Mouse (Mus musculus): Measurements from ENCODE around the gene Hfe2. TPM values are rescaled to one million over a fixed set of nuclear protein-coding genes. Genes with fewer than 3 reads are reported as not detected.
A peak's percentile ranks its signal among the peaks of the same experiment; 100 is the strongest.

The Hfe2 gene
- polyA plus RNA-seq, 1 experiment from 2014 or later: 0.10 TPM

DNA sequence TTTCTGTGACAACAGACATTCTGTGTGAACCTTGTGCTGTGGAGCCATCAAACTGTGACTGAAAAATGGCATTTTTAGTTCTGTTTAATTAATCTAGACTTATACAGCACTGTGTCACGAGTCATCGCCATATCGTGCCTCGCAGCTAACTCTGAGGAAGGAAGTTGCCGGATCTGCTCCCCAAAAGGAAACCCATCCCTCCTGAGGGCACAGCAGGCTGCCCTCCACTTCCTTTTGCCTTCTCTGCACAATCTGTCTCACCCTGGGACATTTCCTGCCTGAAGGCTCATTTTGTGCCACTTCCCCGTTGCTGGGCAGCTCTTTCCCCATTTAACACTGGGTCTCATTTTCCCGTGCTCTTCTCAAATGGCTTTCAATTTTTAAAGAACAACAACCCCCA, 39.7 kb downstream of the Hfe2 start:
- H3K9ac ChIP-seq (ENCODE audit: low read length): no peak overlapping the region
- H3K4me3 ChIP-seq (ENCODE audit: low read depth, low read length): no peak overlapping the region
- TF ChIP-seq EP300 (optimal IDR thresholded peaks at IDR 0.05): no peak
- TF ChIP-seq CTCF (IDR thresholded peaks at IDR 0.05; ENCODE audit: low read depth): no peak
- no peak overlapping the region for H3K4me2 ChIP-seq (replicated peaks; ENCODE audit: low read depth)
- H3K4me1 ChIP-seq (replicated peaks; ENCODE audit: control insufficient read depth, insufficient read depth): 0 out of 2 replicates have a peak, but pooled peaks cover 3% of the 10 kb centered on the region
- no peaks in the 10 kb centered on the region for H3K27me3 ChIP-seq (ENCODE audit: control insufficient read depth, insufficient read depth, low read length)
- peaks cover 18% of the 10 kb centered on the region for H3K36me3 ChIP-seq (ENCODE audit: control insufficient read depth, insufficient read depth, low read length)
- H3K27ac ChIP-seq (replicated peaks): peak overlapping the region; percentile 87
- no peaks in the 10 kb centered on the region for H3K9me3 ChIP-seq (ENCODE audit: control insufficient read depth, low read length)
- WGBS: 34% methylated on average over 7 of the region's 7 CpGs
- peak; percentile 20 for DNase-seq (ENCODE audit: low spot score)
- ATAC-seq (ENCODE audit: low FRiP score, low TSS enrichment): no peak

GRCm38 (mm10) chr3:96565105-96565504, 40.1 kb downstream of the Hfe2 start:
- Histone ChIP-seq H3K9me3 (ENCODE audit: control insufficient read depth, low read length) (no peaks in the 10 kb centered on the region), H3K27ac (replicated peaks) (peak overlapping the region; percentile 87), H3K36me3 (ENCODE audit: control insufficient read depth, insufficient read depth, low read length) (peaks cover 13% of the 10 kb centered on the region), H3K4me3 (ENCODE audit: low read depth, low read length) (no peak overlapping the region), H3K4me1 (replicated peaks; ENCODE audit: control insufficient read depth, insufficient read depth) (peaks cover 3% of the 10 kb centered on the region; the same call in 1 of the 2 replicates), H3K9ac (ENCODE audit: low read length) (no peak overlapping the region), H3K4me2 (replicated peaks; ENCODE audit: low read depth) (no peak overlapping the region), H3K27me3 (ENCODE audit: control insufficient read depth, insufficient read depth, low read length) (no peaks in the 10 kb centered on the region)
- WGBS: 90% methylated on average over 2 of the region's 3 CpGs
- DNase-seq (ENCODE audit: low spot score) (no peak), ATAC-seq (ENCODE audit: low FRiP score, low TSS enrichment) (no peak)
- no peak for TF ChIP-seq CTCF (IDR thresholded peaks at IDR 0.05; ENCODE audit: low read depth)
- no peak for TF ChIP-seq EP300 (optimal IDR thresholded peaks at IDR 0.05)

DNA sequence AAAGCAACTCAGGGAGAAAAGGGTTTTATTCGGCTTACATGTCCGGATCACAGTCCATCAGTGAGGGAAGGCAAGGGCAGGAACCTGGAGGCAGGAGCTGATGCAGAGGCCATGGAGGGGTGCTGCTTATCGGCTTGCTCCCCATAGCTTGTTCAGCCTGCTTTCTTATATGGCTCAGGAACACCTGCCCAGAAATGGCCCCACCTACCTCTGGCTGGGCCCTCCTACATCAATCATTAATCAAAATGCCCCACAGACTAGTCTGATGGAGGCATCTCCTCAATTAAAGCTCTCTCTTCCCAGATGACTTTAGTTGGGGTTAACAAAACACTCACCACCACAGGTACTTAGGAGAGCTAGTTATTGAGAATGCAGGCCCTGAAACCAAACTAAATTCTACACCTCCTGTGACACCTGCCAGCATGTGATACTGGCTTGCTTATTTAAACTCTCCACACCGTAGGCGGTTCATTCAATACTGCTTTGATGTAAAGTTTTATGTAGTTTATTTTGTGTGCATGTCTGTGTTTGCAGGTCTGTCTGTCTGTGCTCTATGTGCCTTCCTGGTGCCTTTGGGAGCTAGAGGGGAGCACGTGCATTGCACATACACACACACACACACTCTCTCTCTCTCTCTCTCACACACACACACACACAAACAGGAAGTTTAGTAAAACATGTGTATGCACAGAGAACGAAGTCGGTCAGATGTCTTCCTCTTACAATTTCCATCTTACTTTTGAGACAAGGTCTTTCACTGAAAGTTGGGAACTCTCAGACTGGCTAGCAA, 41.9 kb downstream of the Hfe2 start:
- peak overlapping the region; percentile 40 for H3K27ac ChIP-seq (replicated peaks)
- TF ChIP-seq CTCF (IDR thresholded peaks at IDR 0.05; ENCODE audit: low read depth) (no peak), EP300 (optimal IDR thresholded peaks at IDR 0.05) (no peak)
- H3K27me3 ChIP-seq (ENCODE audit: control insufficient read depth, insufficient read depth, low read length): no peaks in the 10 kb centered on the region
- DNase-seq (ENCODE audit: low spot score): peak; percentile 51
- H3K4me1 ChIP-seq (replicated peaks; ENCODE audit: control insufficient read depth, insufficient read depth): peaks cover 3% of the 10 kb centered on the region; the same call in 1 of the 2 replicates
- H3K9me3 ChIP-seq (ENCODE audit: control insufficient read depth, low read length): no peaks in the 10 kb centered on the region
- 68% methylated on average over 8 of the region's 8 CpGs for WGBS
- no peak for ATAC-seq (ENCODE audit: low FRiP score, low TSS enrichment)
- no peak overlapping the region for H3K9ac ChIP-seq (ENCODE audit: low read length)
- no peak overlapping the region for H3K4me2 ChIP-seq (replicated peaks; ENCODE audit: low read depth)
- H3K36me3 ChIP-seq (ENCODE audit: control insufficient read depth, insufficient read depth, low read length): no peaks in the 10 kb centered on the region
- no peak overlapping the region for H3K4me3 ChIP-seq (ENCODE audit: low read depth, low read length)

DNA sequence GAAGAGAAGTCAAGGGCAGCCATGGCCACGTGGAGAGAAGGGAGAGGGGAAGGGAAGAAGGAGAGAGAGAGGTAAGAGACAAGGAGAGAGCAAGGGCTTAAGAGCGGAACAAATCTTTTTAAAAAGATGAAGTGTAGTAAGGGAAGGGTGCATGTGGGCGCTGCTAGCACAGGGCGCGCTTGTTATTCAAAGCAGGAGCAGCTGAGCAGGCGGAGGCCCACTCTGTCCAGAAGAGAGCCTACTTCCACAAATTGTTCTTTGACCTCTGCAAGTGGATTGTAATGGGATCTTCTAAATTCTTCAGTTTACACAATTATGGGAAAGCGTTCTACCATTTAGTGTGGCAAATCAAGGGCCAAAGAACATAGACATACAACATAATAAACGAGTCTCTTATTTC, 43.6 kb downstream of the Hfe2 start:
- H3K36me3 ChIP-seq (ENCODE audit: control insufficient read depth, insufficient read depth, low read length): no peaks in the 10 kb centered on the region
- H3K9me3 ChIP-seq (ENCODE audit: control insufficient read depth, low read length): no peaks in the 10 kb centered on the region
- no peak overlapping the region for H3K9ac ChIP-seq (ENCODE audit: low read length)
- no peak overlapping the region for H3K4me2 ChIP-seq (replicated peaks; ENCODE audit: low read depth)
- H3K27ac ChIP-seq (replicated peaks): 0 out of 2 replicates have a peak overlapping the region, but pooled peaks have one; percentile 4
- TF ChIP-seq CTCF (IDR thresholded peaks at IDR 0.05; ENCODE audit: low read depth) (no peak), EP300 (optimal IDR thresholded peaks at IDR 0.05) (no peak)
- no peaks in the 10 kb centered on the region for H3K27me3 ChIP-seq (ENCODE audit: control insufficient read depth, insufficient read depth, low read length)
- DNase-seq (ENCODE audit: low spot score) (no peak), ATAC-seq (ENCODE audit: low FRiP score, low TSS enrichment) (no peak)
- 82% methylated on average over 8 of the region's 8 CpGs for WGBS
- no peak overlapping the region for H3K4me3 ChIP-seq (ENCODE audit: low read depth, low read length)
- peaks cover 3% of the 10 kb centered on the region; the same call in 1 of the 2 replicates for H3K4me1 ChIP-seq (replicated peaks; ENCODE audit: control insufficient read depth, insufficient read depth)

- TF ChIP-seq CTCF (IDR thresholded peaks at IDR 0.05; ENCODE audit: low read depth): no peak
- TF ChIP-seq EP300 (optimal IDR thresholded peaks at IDR 0.05): no peak
- no peaks in the 10 kb centered on the region for H3K27me3 ChIP-seq (ENCODE audit: control insufficient read depth, insufficient read depth, low read length)
- H3K27ac ChIP-seq (replicated peaks): 0 out of 2 replicates have a peak overlapping the region, but pooled peaks have one; percentile 8
- H3K4me3 ChIP-seq (ENCODE audit: low read depth, low read length): no peak overlapping the region
- 93% methylated on average over 13 of the region's 13 CpGs for WGBS
- ATAC-seq (ENCODE audit: low FRiP score, low TSS enrichment): no peak
- DNase-seq (ENCODE audit: low spot score): no peak
- no peaks in the 10 kb centered on the region for H3K36me3 ChIP-seq (ENCODE audit: control insufficient read depth, insufficient read depth, low read length)
- no peak overlapping the region for H3K4me2 ChIP-seq (replicated peaks; ENCODE audit: low read depth)
- H3K4me1 ChIP-seq (replicated peaks; ENCODE audit: control insufficient read depth, insufficient read depth): peaks cover 7% of the 10 kb centered on the region
- no peaks in the 10 kb centered on the region for H3K9me3 ChIP-seq (ENCODE audit: control insufficient read depth, low read length)
- no peak overlapping the region for H3K9ac ChIP-seq (ENCODE audit: low read length)
Observed at GRCm38 (mm10) chr3:96569506-96569905, 44.5 kb downstream of the Hfe2 start.

DNA sequence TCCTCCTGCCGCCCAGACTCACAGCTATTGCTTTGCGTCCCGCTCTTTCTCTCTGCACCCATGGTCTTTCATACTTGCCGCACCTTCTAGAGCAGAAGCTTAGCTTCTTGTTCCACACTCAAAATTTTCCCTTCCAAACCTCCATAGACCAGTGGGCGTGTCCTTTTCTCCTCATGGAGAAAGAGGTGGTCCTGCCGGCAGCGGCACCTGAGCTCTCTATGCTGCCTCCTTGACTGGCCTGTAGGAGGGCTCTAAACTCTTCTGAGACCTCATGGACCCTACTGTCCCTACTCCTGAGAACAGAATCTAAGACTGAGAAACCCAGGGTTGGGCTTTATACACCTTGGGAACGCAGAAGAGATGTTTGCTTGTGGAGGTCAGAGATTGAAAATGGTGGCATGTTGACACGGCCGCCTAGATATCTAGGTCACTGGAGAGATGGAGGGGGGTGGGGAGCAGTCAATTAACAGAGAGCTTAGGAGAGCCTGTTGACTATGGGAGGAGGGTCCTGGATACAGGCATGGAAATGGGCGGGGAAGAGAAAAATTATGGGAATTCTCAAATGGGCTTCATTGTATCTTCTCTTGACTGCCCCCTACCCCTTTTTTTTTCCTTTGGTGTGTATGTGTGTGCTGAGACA, 45.1 kb downstream of the Hfe2 start:
- Histone ChIP-seq H3K9me3 (ENCODE audit: control insufficient read depth, low read length) (no peaks in the 10 kb centered on the region), H3K36me3 (ENCODE audit: control insufficient read depth, insufficient read depth, low read length) (no peaks in the 10 kb centered on the region), H3K4me3 (ENCODE audit: low read depth, low read length) (no peak overlapping the region), H3K4me1 (replicated peaks; ENCODE audit: control insufficient read depth, insufficient read depth) (peaks cover 4% of the 10 kb centered on the region), H3K27me3 (ENCODE audit: control insufficient read depth, insufficient read depth, low read length) (no peaks in the 10 kb centered on the region), H3K27ac (replicated peaks) (no peak overlapping the region), H3K4me2 (replicated peaks; ENCODE audit: low read depth) (no peak overlapping the region), H3K9ac (ENCODE audit: low read length) (no peak overlapping the region)
- TF ChIP-seq EP300 (optimal IDR thresholded peaks at IDR 0.05): no peak
- no peak for TF ChIP-seq CTCF (IDR thresholded peaks at IDR 0.05; ENCODE audit: low read depth)
- ATAC-seq (ENCODE audit: low FRiP score, low TSS enrichment) (no peak), DNase-seq (ENCODE audit: low spot score) (peak; percentile 27)
- WGBS: 73% methylated on average over 11 of the region's 11 CpGs
